Mouse (Mus musculus): Measurements from ENCODE around the gene Asxl1. TPM values are rescaled to one million over a fixed set of nuclear protein-coding genes. Genes with fewer than 3 reads are reported as not detected.
"Not testable (repeated sequence)": the region's sequence is repeated elsewhere in the genome, so short reads cannot be mapped to it uniquely, and the experiment has no call there.

The Asxl1 gene
- polyA plus RNA-seq, 1 experiment from 2014 or later = 12.2 TPM

DNA sequence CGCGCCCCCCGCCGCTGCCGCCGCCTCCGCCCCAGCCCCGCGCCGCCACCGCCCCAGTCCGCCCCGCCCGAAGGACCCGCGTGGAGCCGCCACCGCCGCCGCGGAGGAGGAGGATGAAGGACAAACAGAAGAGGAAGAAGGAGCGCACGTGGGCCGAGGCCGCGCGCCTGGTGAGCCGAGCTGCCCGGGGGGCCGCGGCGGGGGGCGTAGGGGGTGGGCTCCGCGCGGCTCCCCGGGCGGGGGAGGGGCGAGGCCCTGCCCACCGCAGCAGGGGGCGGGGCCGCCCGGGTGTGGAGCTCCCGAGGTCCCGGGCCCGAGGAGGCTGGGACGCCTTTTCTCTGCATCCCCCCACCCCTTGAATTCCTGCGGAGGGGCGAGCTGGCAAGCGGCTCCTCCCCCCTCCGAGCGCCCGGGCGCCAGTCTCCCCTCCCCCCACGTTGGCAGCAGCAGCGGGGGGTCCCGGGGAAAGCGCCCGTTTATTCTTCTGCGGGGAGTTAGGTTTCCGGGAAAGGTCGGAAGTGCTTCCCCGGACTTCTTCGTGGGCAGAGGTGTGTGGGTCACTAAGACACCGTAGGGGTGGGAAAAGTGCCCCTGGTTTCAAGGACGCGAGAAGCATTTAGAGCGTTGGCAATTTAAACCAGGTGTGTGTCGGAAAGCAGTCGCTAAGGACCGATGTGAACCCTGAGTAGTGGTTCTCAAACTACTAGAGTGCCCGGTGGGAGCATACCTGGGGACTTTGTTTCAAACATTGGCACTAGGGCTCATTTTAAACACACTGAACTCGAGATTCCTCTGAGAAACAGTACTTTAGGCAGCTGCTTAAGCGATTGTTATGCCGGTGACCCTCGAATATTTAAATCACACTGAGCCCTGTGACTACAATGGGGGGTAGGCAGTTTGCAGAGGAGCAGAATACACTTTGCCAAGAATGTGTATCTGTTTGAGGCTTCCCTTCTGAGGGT lies 873 bp downstream of the Asxl1 start:
- Histone ChIP-seq H3K9me3 (replicated peaks) (no peaks in the 10 kb centered on the region), H3K4me2 (peak overlapping the region; percentile 68), H3K27ac (peak overlapping the region; percentile 99), H3K27me3 (no peaks in the 10 kb centered on the region), H3K36me3 (peaks cover 10% of the 10 kb centered on the region), H3K9ac (peak overlapping the region; percentile 97), H3K4me1 (peaks cover 40% of the 10 kb centered on the region), H3K4me3 (replicated peaks) (peak overlapping the region; percentile 73)
- WGBS = under 1% methylated on average over 51 of the region's 76 CpGs
- peak; percentile 62 for ATAC-seq (replicated peaks; ENCODE audit: low FRiP score)

DNA sequence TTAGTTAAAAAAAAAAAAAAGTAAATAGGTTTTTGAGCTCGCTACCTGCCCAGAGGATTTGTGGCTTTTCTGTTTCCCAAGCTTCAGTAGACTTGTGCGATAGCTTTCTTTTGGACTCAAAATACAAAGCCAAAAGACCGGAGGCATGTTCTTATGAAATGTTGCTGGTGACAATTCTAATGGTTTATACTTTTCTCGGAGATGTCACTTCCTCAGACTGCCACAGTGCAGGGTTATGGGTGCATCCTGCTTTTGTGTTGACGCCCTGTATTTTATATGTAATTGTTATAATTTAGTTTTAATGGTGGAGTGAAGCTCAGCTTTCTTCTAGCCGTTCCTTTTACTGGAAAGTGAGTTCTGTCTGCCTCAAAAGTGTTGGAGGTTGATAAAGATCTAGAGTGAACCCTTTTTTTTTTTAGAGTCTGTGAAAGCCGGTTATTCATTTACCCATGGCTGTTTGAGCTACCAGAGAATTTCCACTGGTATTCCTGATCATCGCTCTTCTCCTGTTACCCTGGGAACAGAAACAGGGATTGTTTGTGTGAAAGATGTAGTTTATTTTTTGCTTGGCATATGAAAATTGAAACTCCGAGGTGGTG lies 1.7 kb downstream of the Asxl1 start:
- 4% methylated on average over 9 of the region's 9 CpGs for WGBS
- Histone ChIP-seq H3K36me3 (peaks cover 7% of the 10 kb centered on the region), H3K4me3 (replicated peaks) (peak overlapping the region; percentile 73), H3K27ac (peak overlapping the region; percentile 99), H3K9ac (peak overlapping the region; percentile 97), H3K4me2 (peak overlapping the region; percentile 68), H3K27me3 (no peaks in the 10 kb centered on the region), H3K9me3 (replicated peaks) (no peaks in the 10 kb centered on the region), H3K4me1 (peaks cover 40% of the 10 kb centered on the region)
- ATAC-seq (replicated peaks; ENCODE audit: low FRiP score) = no peak

GRCm38 (mm10) chr2:153348100-153348831 lies 2.6 kb downstream of the Asxl1 start:
- Histone ChIP-seq H3K4me1 (peaks cover 40% of the 10 kb centered on the region), H3K27ac (0 out of 2 replicates have a peak overlapping the region, but pooled peaks have one; percentile 39)
- 48% methylated on average over 6 of the region's 6 CpGs for WGBS

GRCm38 (mm10) chr2:153350552-153351181 lies 5.0 kb downstream of the Asxl1 start:
- H3K4me3 ChIP-seq (replicated peaks) = no peak overlapping the region
- 24% methylated on average over 6 of the region's 6 CpGs for WGBS
- H3K27me3 ChIP-seq = no peaks in the 10 kb centered on the region
- peaks cover 35% of the 10 kb centered on the region for H3K36me3 ChIP-seq
- no peaks in the 10 kb centered on the region for H3K9me3 ChIP-seq (replicated peaks)
- H3K27ac ChIP-seq = peak overlapping the region; percentile 73
- H3K4me1 ChIP-seq = peaks cover 32% of the 10 kb centered on the region
- ATAC-seq (replicated peaks; ENCODE audit: low FRiP score) = no peak
- peak overlapping the region; percentile 27 for H3K4me2 ChIP-seq
- no peak overlapping the region for H3K9ac ChIP-seq

More at GRCm38 (mm10) chr2:153348100-153348831, 2.6 kb downstream of the Asxl1 start:
- no peaks in the 10 kb centered on the region for H3K27me3 ChIP-seq
- no peak for ATAC-seq (replicated peaks; ENCODE audit: low FRiP score)
- no peaks in the 10 kb centered on the region for H3K9me3 ChIP-seq (replicated peaks)
- H3K4me3 ChIP-seq (replicated peaks) = peak overlapping the region; percentile 73
- peak overlapping the region; percentile 97; the same call in 1 of the 2 replicates for H3K9ac ChIP-seq
- peaks cover 13% of the 10 kb centered on the region for H3K36me3 ChIP-seq
- peak overlapping the region; percentile 68 for H3K4me2 ChIP-seq

- Histone ChIP-seq H3K9me3 (replicated peaks) (no peaks in the 10 kb centered on the region), H3K27me3 (no peaks in the 10 kb centered on the region), H3K9ac (no peak overlapping the region), H3K4me1 (peaks cover 18% of the 10 kb centered on the region), H3K27ac (no peak overlapping the region), H3K4me3 (replicated peaks) (no peak overlapping the region), H3K36me3 (peaks cover 73% of the 10 kb centered on the region), H3K4me2 (no peak overlapping the region)
- 91% methylated on average over 2 of the region's 2 CpGs for WGBS
- no peak for ATAC-seq (replicated peaks; ENCODE audit: low FRiP score)
Observed at GRCm38 (mm10) chr2:153354648-153355047, 9.0 kb downstream of the Asxl1 start.

DNA sequence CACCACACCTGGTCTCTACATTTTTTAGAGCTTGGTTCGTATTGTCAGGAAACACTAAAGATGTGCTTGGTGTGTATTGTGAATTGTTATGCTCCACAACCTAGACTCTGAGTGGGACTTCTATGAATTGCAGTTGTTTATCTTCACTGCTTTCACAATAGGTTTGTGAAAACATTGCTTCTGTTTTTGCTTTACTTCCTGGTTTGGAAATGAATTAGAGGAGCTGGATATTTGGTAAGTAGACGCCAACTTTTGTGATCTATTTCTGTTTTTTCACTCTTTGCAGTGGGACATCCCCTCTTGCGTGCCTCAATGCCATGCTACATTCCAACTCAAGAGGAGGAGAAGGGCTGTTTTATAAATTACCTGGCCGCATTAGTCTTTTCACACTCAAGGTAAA lies 11.2 kb downstream of the Asxl1 start:
- Histone ChIP-seq H3K4me2 (no peak overlapping the region), H3K27me3 (no peaks in the 10 kb centered on the region), H3K9me3 (replicated peaks) (no peaks in the 10 kb centered on the region), H3K27ac (no peak overlapping the region), H3K4me1 (no peaks in the 10 kb centered on the region), H3K9ac (no peak overlapping the region), H3K4me3 (replicated peaks) (no peak overlapping the region), H3K36me3 (peaks cover 91% of the 10 kb centered on the region)
- no peak for ATAC-seq (replicated peaks; ENCODE audit: low FRiP score)
- 94% methylated on average over 4 of the region's 4 CpGs for WGBS

DNA sequence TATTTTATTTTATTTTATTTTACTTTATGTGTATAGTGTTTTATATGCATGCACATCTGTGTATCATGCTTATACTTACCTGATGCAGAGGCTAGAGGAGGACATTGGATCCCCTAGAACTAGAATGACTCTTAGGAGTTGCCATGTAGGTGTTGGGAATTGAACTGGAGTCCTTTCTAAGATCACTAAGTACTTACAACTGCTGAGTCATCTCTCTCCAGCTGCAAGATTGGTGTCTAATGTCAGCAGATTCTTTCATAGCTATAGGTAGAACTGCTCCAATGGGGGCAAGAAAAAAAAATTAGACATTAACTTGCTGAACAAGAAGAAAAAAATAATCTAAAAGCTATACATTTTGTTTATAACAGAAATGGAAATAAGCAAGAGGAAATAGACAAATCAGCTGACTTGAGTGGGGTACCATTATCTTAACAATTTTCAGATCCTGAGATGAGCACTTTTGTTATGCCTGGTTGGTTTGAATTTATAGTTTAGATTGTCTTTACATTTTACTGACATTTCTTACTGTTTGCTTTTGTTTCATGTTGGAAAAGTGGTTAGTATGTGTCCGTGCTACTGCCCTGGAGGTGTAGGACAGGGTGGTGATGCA lies 15.6 kb downstream of the Asxl1 start:
- Histone ChIP-seq H3K36me3 (peaks cover 90% of the 10 kb centered on the region), H3K27me3 (no peaks in the 10 kb centered on the region), H3K4me1 (no peaks in the 10 kb centered on the region), H3K9ac (no peak overlapping the region), H3K4me3 (replicated peaks) (no peak overlapping the region), H3K4me2 (no peak overlapping the region), H3K9me3 (replicated peaks) (no peaks in the 10 kb centered on the region), H3K27ac (no peak overlapping the region)
- WGBS = 85% methylated on average over 1 of the region's 1 CpGs
- ATAC-seq (replicated peaks; ENCODE audit: low FRiP score) = no peak

- not testable (repeated sequence) for H3K4me1 ChIP-seq; H3K27me3 ChIP-seq; H3K27ac ChIP-seq; H3K9me3 ChIP-seq (replicated peaks); H3K4me2 ChIP-seq; H3K9ac ChIP-seq; H3K4me3 ChIP-seq (replicated peaks); ATAC-seq (replicated peaks; ENCODE audit: low FRiP score)
- 91% methylated on average over 14 of the region's 14 CpGs for WGBS
- H3K36me3 ChIP-seq = peaks cover 88% of the 10 kb centered on the region
Observed at GRCm38 (mm10) chr2:153364531-153364930, 18.9 kb downstream of the Asxl1 start.

GRCm38 (mm10) chr2:153370871-153371270 lies 25.2 kb downstream of the Asxl1 start:
- H3K4me2 ChIP-seq = no peak overlapping the region
- no peak overlapping the region for H3K9ac ChIP-seq
- peaks cover 48% of the 10 kb centered on the region for H3K36me3 ChIP-seq
- H3K27ac ChIP-seq = no peak overlapping the region
- H3K9me3 ChIP-seq (replicated peaks) = no peaks in the 10 kb centered on the region
- H3K4me3 ChIP-seq (replicated peaks) = no peak overlapping the region
- ATAC-seq (replicated peaks; ENCODE audit: low FRiP score) = no peak
- no peaks in the 10 kb centered on the region for H3K4me1 ChIP-seq
- no peaks in the 10 kb centered on the region for H3K27me3 ChIP-seq

DNA sequence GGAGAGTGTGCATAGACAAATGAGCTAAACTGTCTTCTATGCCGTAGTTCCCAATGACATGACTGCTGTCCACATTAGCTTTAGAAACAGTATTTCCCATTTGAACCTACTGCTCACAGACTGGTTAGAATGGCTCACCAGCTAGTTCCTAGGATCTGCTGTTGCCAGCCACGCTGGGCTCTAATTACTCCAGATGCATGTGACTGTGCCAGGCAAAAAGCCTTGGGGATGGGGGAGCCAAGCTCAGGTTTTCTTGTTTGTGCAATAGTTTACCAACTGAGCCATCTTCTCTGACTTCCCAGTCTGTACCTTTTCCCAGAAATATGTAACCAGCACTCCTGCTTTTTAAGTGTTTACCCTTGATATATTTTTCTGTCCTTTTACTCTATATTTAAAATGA lies 29.8 kb downstream of the Asxl1 start:
- no peak overlapping the region for H3K4me3 ChIP-seq (replicated peaks)
- no peaks in the 10 kb centered on the region for H3K4me1 ChIP-seq
- H3K27me3 ChIP-seq = no peaks in the 10 kb centered on the region
- H3K9me3 ChIP-seq (replicated peaks) = no peaks in the 10 kb centered on the region
- no peak for ATAC-seq (replicated peaks; ENCODE audit: low FRiP score)
- H3K27ac ChIP-seq = no peak overlapping the region
- no peak overlapping the region for H3K9ac ChIP-seq
- 86% methylated on average over 2 of the region's 2 CpGs for WGBS
- H3K4me2 ChIP-seq = no peak overlapping the region
- H3K36me3 ChIP-seq = peaks cover 44% of the 10 kb centered on the region

DNA sequence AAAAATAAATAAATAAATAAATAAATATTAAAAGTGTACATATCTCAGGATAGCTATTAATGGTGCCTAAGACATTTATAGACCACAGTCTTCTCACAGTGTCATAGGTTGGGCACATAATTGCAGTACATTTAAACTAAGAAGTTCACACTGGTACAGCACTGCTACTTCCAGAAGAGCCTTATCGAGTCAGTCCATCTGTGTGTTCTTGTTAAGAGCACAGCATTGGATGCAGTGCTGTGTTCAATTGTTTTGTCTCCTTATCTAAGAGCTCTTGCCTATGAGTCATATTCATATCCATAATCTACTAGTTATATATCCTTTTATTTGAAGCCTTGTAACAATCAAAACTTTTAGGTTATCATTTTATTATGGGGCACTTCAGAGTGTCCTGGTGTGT lies 34.9 kb downstream of the Asxl1 start:
- no peaks in the 10 kb centered on the region for H3K9me3 ChIP-seq (replicated peaks)
- no peak for ATAC-seq (replicated peaks; ENCODE audit: low FRiP score)
- no peak overlapping the region for H3K27ac ChIP-seq
- WGBS = 95% methylated on average over 1 of the region's 1 CpGs
- no peak overlapping the region for H3K4me2 ChIP-seq
- H3K36me3 ChIP-seq = peaks cover 82% of the 10 kb centered on the region
- no peaks in the 10 kb centered on the region for H3K4me1 ChIP-seq
- H3K9ac ChIP-seq = no peak overlapping the region
- no peak overlapping the region for H3K4me3 ChIP-seq (replicated peaks)
- no peaks in the 10 kb centered on the region for H3K27me3 ChIP-seq

All from kidney, embryonic 15.5 days (tissue).